Mouse (Mus musculus): ENCODE results near the gene Fam229a. TPM values are rescaled to one million over a fixed set of nuclear protein-coding genes. Genes with fewer than 3 reads are reported as not detected.

Fam229a gene
- polyA plus RNA-seq, 1 experiment, result 0.10 TPM

- H3K79me2 ChIP-seq (ENCODE audit: control insufficient read depth, insufficient read depth), result no peaks in the 10 kb centered on the region
- no peaks in the 10 kb centered on the region for H3K27me3 ChIP-seq (ENCODE audit: control insufficient read depth, insufficient read depth, insufficient read length)
- H3K4me3 ChIP-seq, result no peak overlapping the region
- no peak overlapping the region for H3ac ChIP-seq (ENCODE audit: control insufficient read depth, insufficient read length)
- H3K36me3 ChIP-seq (ENCODE audit: control insufficient read depth, insufficient read depth), result no peaks in the 10 kb centered on the region
- H3K4me2 ChIP-seq (ENCODE audit: low read depth), result no peak overlapping the region
- TF ChIP-seq E2F4 (IDR thresholded peaks at IDR 0.05; ENCODE audit: insufficient read depth), result no peak
- TF ChIP-seq POLR2A (IDR thresholded peaks at IDR 0.05; ENCODE audit: insufficient read length, low read depth), result no peak
- TF ChIP-seq REST (IDR thresholded peaks at IDR 0.05; ENCODE audit: insufficient read depth, insufficient read length), result no peak
- no peak for TF ChIP-seq TCF3 (IDR thresholded peaks at IDR 0.05; ENCODE audit: insufficient read length, low read depth)
Measured at GRCm38 (mm10) chr4:129508237-129508515, 17.2 kb downstream of the Fam229a start.

- Histone ChIP-seq H3K4me2 (ENCODE audit: low read depth) (no peak overlapping the region), H3K27me3 (ENCODE audit: control insufficient read depth, insufficient read depth, insufficient read length) (no peaks in the 10 kb centered on the region), H3K36me3 (ENCODE audit: control insufficient read depth, insufficient read depth) (no peaks in the 10 kb centered on the region), H3K4me3 (no peak overlapping the region), H3ac (ENCODE audit: control insufficient read depth, insufficient read length) (no peak overlapping the region), H3K79me2 (ENCODE audit: control insufficient read depth, insufficient read depth) (no peaks in the 10 kb centered on the region)
- TF ChIP-seq POLR2A (IDR thresholded peaks at IDR 0.05; ENCODE audit: insufficient read length, low read depth) (no peak), REST (IDR thresholded peaks at IDR 0.05; ENCODE audit: insufficient read depth, insufficient read length) (no peak), TCF3 (IDR thresholded peaks at IDR 0.05; ENCODE audit: insufficient read length, low read depth) (no peak)
Measured at GRCm38 (mm10) chr4:129508834-129509600, 18.0 kb downstream of the Fam229a start.

GRCm38 (mm10) chr4:129509650-129510049 lies 18.7 kb downstream of the Fam229a start:
- Histone ChIP-seq H3K27me3 (ENCODE audit: control insufficient read depth, insufficient read depth, insufficient read length) (no peaks in the 10 kb centered on the region), H3K4me2 (ENCODE audit: low read depth) (no peak overlapping the region), H3K79me2 (ENCODE audit: control insufficient read depth, insufficient read depth) (no peaks in the 10 kb centered on the region), H3K4me3 (no peak overlapping the region), H3K36me3 (ENCODE audit: control insufficient read depth, insufficient read depth) (no peaks in the 10 kb centered on the region), H3ac (ENCODE audit: control insufficient read depth, insufficient read length) (no peak overlapping the region)
- TF ChIP-seq POLR2A (IDR thresholded peaks at IDR 0.05; ENCODE audit: insufficient read length, low read depth) (no peak), MYOG (IDR thresholded peaks at IDR 0.05; ENCODE audit: control insufficient read depth in 1 of 3, insufficient read depth in 1 of 3, insufficient read length in 2 of 3, low read depth in 2 of 3) (no peak), CEBPB (IDR thresholded peaks at IDR 0.05; ENCODE audit: insufficient read depth, poor library complexity, severe bottlenecking) (no peak), TCF3 (IDR thresholded peaks at IDR 0.05; ENCODE audit: insufficient read length, low read depth) (no peak), TCF12 (IDR thresholded peaks at IDR 0.05; ENCODE audit: insufficient read depth, poor library complexity, severe bottlenecking) (no peak), E2F4 (IDR thresholded peaks at IDR 0.05; ENCODE audit: insufficient read depth) (no peak), POLR2AphosphoS2 (IDR thresholded peaks at IDR 0.05; ENCODE audit: insufficient read length, low read depth) (no peak), MYOD1 (IDR thresholded peaks at IDR 0.05; ENCODE audit: control insufficient read depth in 1 of 3, insufficient read length in 2 of 3, low read depth in 2 of 3) (no peak), MAX (IDR thresholded peaks at IDR 0.05; ENCODE audit: low read depth) (no peak), USF1 (IDR thresholded peaks at IDR 0.05; ENCODE audit: low read depth) (no peak), REST (IDR thresholded peaks at IDR 0.05; ENCODE audit: insufficient read depth, insufficient read length) (no peak), SRF (IDR thresholded peaks at IDR 0.05; ENCODE audit: control insufficient read depth, insufficient read length, low read depth) (no peak)

- Histone ChIP-seq H3K4me2 (ENCODE audit: low read depth) (no peak overlapping the region), H3K79me2 (ENCODE audit: control insufficient read depth, insufficient read depth) (no peaks in the 10 kb centered on the region), H3ac (ENCODE audit: control insufficient read depth, insufficient read length) (no peak overlapping the region), H3K36me3 (ENCODE audit: control insufficient read depth, insufficient read depth) (no peaks in the 10 kb centered on the region), H3K27me3 (ENCODE audit: control insufficient read depth, insufficient read depth, insufficient read length) (no peaks in the 10 kb centered on the region), H3K4me3 (no peak overlapping the region)
- TF ChIP-seq POLR2A (IDR thresholded peaks at IDR 0.05; ENCODE audit: insufficient read length, low read depth) (no peak), TCF12 (IDR thresholded peaks at IDR 0.05; ENCODE audit: insufficient read depth, poor library complexity, severe bottlenecking) (no peak), USF1 (IDR thresholded peaks at IDR 0.05; ENCODE audit: low read depth) (no peak), REST (IDR thresholded peaks at IDR 0.05; ENCODE audit: insufficient read depth, insufficient read length) (no peak), MYOD1 (IDR thresholded peaks at IDR 0.05; ENCODE audit: control insufficient read depth in 1 of 3, insufficient read length in 2 of 3, low read depth in 2 of 3) (no peak), MAX (IDR thresholded peaks at IDR 0.05; ENCODE audit: low read depth) (no peak), E2F4 (IDR thresholded peaks at IDR 0.05; ENCODE audit: insufficient read depth) (no peak), SRF (IDR thresholded peaks at IDR 0.05; ENCODE audit: control insufficient read depth, insufficient read length, low read depth) (no peak), TCF3 (IDR thresholded peaks at IDR 0.05; ENCODE audit: insufficient read length, low read depth) (no peak), MYOG (IDR thresholded peaks at IDR 0.05; ENCODE audit: control insufficient read depth in 1 of 3, insufficient read depth in 1 of 3, insufficient read length in 2 of 3, low read depth in 2 of 3) (no peak), CEBPB (IDR thresholded peaks at IDR 0.05; ENCODE audit: insufficient read depth, poor library complexity, severe bottlenecking) (no peak), POLR2AphosphoS2 (IDR thresholded peaks at IDR 0.05; ENCODE audit: insufficient read length, low read depth) (no peak)
Measured at GRCm38 (mm10) chr4:129510723-129511412, 19.9 kb downstream of the Fam229a start.
